ENCODE assay signal across 18 mouse cellular contexts in the genomic region with DNA sequence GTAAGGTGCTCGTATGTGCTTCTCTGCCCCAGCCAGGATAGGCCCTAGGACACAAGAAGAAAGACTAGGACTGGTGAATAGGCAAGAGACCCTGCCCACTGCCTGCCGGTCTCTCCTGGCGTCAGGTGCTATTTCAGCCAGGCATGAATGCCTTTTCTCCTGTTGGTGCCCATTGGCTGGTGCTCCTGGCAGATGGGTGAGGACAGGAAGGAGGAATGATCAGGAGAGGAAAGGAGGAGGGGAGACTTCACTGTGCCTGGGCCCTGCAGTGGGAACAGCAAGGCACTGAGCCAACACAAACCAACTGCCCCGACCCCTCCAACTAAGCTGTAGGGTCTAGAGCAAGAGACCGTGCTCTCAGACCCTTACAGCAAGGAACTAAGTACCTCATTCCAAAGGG.
"Had no signal": no experiment of that assay in that cellular context is flagged by ENCODE, and none has a peak within 500 bp of the region (broad histone marks: within the 10 kb centered on the region; RNA-seq: fewer than 3 reads in every experiment).

No protein-coding gene starts in this region.

- H3K9ac ChIP-seq: liver, embryonic 13.5 days; midbrain, embryonic 12.5 days; neural tube, embryonic 13.5 days; stomach, embryonic 15.5 days had no signal

- H3K4me2 ChIP-seq: liver, embryonic 13.5 days; midbrain, embryonic 12.5 days; neural tube, embryonic 13.5 days; stomach, embryonic 15.5 days had no signal

- H3K4me3 ChIP-seq: layer of hippocampus, adult 2 months; left cerebral cortex, adult 2 months; liver, embryonic 13.5 days; midbrain, embryonic 12.5 days; myocyte; neural tube, embryonic 13.5 days; stomach, embryonic 15.5 days had no signal

- H3K4me1 ChIP-seq: liver, embryonic 13.5 days; midbrain, embryonic 12.5 days; neural tube, embryonic 13.5 days; stomach, embryonic 15.5 days had no signal

- H3K9me3 ChIP-seq: liver, embryonic 13.5 days; midbrain, embryonic 12.5 days; neural tube, embryonic 13.5 days; stomach, embryonic 15.5 days had no signal

- DNase-seq: kidney, adult 8-10 months; kidney, postnatal 14 days; layer of hippocampus, postnatal 36 days; liver, embryonic 13.5 days; lung, adult 2 months; lung, postnatal 14 days; lung, postnatal 4 days; retina, postnatal 1 day; right cerebral cortex, postnatal 25 days; spleen, adult 18-20 months; thymus, postnatal 25 days had no signal

- ATAC-seq: midbrain, embryonic 16.5 days had no signal

- H3K27ac ChIP-seq: layer of hippocampus, adult 2 months; left cerebral cortex, adult 2 months; liver, embryonic 13.5 days; midbrain, embryonic 12.5 days; neural tube, embryonic 13.5 days; stomach, embryonic 15.5 days had no signal

- H3K36me3 ChIP-seq: liver, embryonic 13.5 days; midbrain, embryonic 12.5 days; neural tube, embryonic 13.5 days; stomach, embryonic 15.5 days had no signal
